Mouse (Mus musculus) liver, postnatal 0 days (tissue): ENCODE results near the gene Il12b. TPM values are rescaled to one million over a fixed set of nuclear protein-coding genes. Genes with fewer than 3 reads are reported as not detected.
A peak's percentile ranks its signal among the peaks of the same experiment; 100 is the strongest.

Experiments used
- ATAC-seq: fragments of 200-750 bp; cut with Nextera tagmentation; 2 replicates; pipeline ENCODE4 v1.8.0; 2017; ENCODE audit warnings: mild to moderate bottlenecking, moderate library complexity
- DNase-seq: peaks from one replicate; pipeline ENCODE4 v3.0.0-alpha.2; 2016
- H3K27ac ChIP-seq: fragments of 300-500 bp; sonication (generic); 2 replicates; pipeline ENCODE4 v1.5.1; 2014; ENCODE audit warnings: antibody characterized with exemption, moderate library complexity, mild to moderate bottlenecking, low read depth
- H3K27me3 ChIP-seq: fragments of 300-500 bp; sonication (generic); 2 replicates; pipeline ENCODE4 v1.6.1; 2014; ENCODE audit warnings: low read length, control low read depth, mixed read lengths; ENCODE audit not compliant: insufficient read depth
- H3K36me3 ChIP-seq: fragments of 300-500 bp; sonication (generic); replicated peaks from 2 replicates; pipeline ENCODE4 v1.6.1; 2014; ENCODE audit warnings: mild to moderate bottlenecking, control low read depth, low read length, moderate library complexity, mixed read lengths; ENCODE audit not compliant: insufficient read depth
- H3K4me1 ChIP-seq: fragments of 300-500 bp; sonication (generic); 2 replicates; pipeline ENCODE4 v1.6.1; 2014; ENCODE audit warnings: antibody characterized with exemption, mild to moderate bottlenecking, control low read depth; ENCODE audit not compliant: insufficient read depth
- H3K4me2 ChIP-seq: fragments of 300-500 bp; sonication (generic); 2 replicates; pipeline ENCODE4 v1.6.1; 2014; ENCODE audit warnings: low read depth, mild to moderate bottlenecking, low read length, moderate library complexity, mixed read lengths
- H3K4me3 ChIP-seq: fragments of 300-500 bp; sonication (generic); 2 replicates; pipeline ENCODE4 v1.5.1; 2014; ENCODE audit warnings: low read depth, low read length
- H3K9ac ChIP-seq: fragments of 300-500 bp; sonication (generic); replicated peaks from 2 replicates; pipeline ENCODE4 v1.6.1; 2014; ENCODE audit warnings: mild to moderate bottlenecking, moderate library complexity
- H3K9me3 ChIP-seq: fragments of 300-500 bp; sonication (generic); 2 replicates; pipeline ENCODE4 v1.6.1; 2016; ENCODE audit warnings: mild to moderate bottlenecking, control low read depth, low read length, mixed read lengths
- CTCF ChIP-seq: sonication (generic); IDR thresholded peaks from 2 replicates; pipeline ENCODE4 v1.5.1; 2016; ENCODE audit warnings: antibody characterized with exemption, low read depth
- EP300 ChIP-seq: IDR thresholded peaks from 2 replicates; pipeline ENCODE4 v1.6.1; 2016; ENCODE audit warnings: antibody characterized with exemption, low read depth, mild to moderate bottlenecking
- WGBS: fragments of 180-500 bp; shearing (Covaris S2); extraction: QIAGEN DNeasy Blood & Tissue Kit; methylation state at CpG from one replicate; pipeline ENCODE4 v1.1.7; 2014; ENCODE audit not compliant: insufficient replicate concordance; 5-methylcytosine and 5-hydroxymethylcytosine counted together
- polyA plus RNA-seq: library from polyadenylated mRNA; unstranded; fragments of >200 nt; fragmentation: Nextera tagmentation; extraction: Ambion mirVana; gene quantifications from 2 replicates; pipeline ENCODE4 v1.2.1, GENCODE M21; 2015

Il12b gene
- polyA plus RNA-seq, 1 experiment from 2014 or later = not detected

GRCm38 (mm10) chr11:44397551-44397950 is 2.3 kb upstream of the Il12b start:
- Histone ChIP-seq H3K27ac (no peak overlapping the region), H3K4me3 (no peak overlapping the region), H3K9ac (no peak overlapping the region), H3K27me3 (no peaks in the 10 kb centered on the region), H3K36me3 (no peaks in the 10 kb centered on the region), H3K4me1 (peaks cover 2% of the 10 kb centered on the region; the same call in 1 of the 2 replicates), H3K9me3 (no peaks in the 10 kb centered on the region), H3K4me2 (no peak overlapping the region)
- no peak for TF ChIP-seq EP300
- ATAC-seq (no peak), DNase-seq (no peak)
- 67% methylated on average over 3 of the region's 3 CpGs for WGBS

GRCm38 (mm10) chr11:44398356-44398755 is 1.5 kb upstream of the Il12b start:
- Histone ChIP-seq H3K4me3 (no peak overlapping the region), H3K27me3 (no peaks in the 10 kb centered on the region), H3K4me2 (no peak overlapping the region), H3K4me1 (peaks cover 2% of the 10 kb centered on the region; the same call in 1 of the 2 replicates), H3K9ac (no peak overlapping the region), H3K36me3 (no peaks in the 10 kb centered on the region), H3K9me3 (no peaks in the 10 kb centered on the region), H3K27ac (no peak overlapping the region)
- no peak for DNase-seq
- WGBS = 79% methylated on average over 6 of the region's 6 CpGs
- TF ChIP-seq EP300 (no peak), CTCF (no peak)
- ATAC-seq = no peak

- no peak overlapping the region for H3K9ac ChIP-seq
- no peak overlapping the region for H3K27ac ChIP-seq
- DNase-seq = peak; percentile 83
- H3K9me3 ChIP-seq = no peaks in the 10 kb centered on the region
- ATAC-seq = peak; percentile 50; the same call in 1 of the 2 replicates
- 3% methylated on average over 20 of the region's 20 CpGs for WGBS
- H3K27me3 ChIP-seq = no peaks in the 10 kb centered on the region
- H3K4me3 ChIP-seq = 0 out of 2 replicates have a peak overlapping the region, but pooled peaks have one; percentile 15
- H3K36me3 ChIP-seq = no peaks in the 10 kb centered on the region
- TF ChIP-seq EP300 (no peak), CTCF (peak; percentile 80)
- peaks cover 2% of the 10 kb centered on the region; the same call in 1 of the 2 replicates for H3K4me1 ChIP-seq
- peak overlapping the region; percentile 60 for H3K4me2 ChIP-seq
Observed at GRCm38 (mm10) chr11:44398782-44399225, 1.1 kb upstream of the Il12b start.

DNA sequence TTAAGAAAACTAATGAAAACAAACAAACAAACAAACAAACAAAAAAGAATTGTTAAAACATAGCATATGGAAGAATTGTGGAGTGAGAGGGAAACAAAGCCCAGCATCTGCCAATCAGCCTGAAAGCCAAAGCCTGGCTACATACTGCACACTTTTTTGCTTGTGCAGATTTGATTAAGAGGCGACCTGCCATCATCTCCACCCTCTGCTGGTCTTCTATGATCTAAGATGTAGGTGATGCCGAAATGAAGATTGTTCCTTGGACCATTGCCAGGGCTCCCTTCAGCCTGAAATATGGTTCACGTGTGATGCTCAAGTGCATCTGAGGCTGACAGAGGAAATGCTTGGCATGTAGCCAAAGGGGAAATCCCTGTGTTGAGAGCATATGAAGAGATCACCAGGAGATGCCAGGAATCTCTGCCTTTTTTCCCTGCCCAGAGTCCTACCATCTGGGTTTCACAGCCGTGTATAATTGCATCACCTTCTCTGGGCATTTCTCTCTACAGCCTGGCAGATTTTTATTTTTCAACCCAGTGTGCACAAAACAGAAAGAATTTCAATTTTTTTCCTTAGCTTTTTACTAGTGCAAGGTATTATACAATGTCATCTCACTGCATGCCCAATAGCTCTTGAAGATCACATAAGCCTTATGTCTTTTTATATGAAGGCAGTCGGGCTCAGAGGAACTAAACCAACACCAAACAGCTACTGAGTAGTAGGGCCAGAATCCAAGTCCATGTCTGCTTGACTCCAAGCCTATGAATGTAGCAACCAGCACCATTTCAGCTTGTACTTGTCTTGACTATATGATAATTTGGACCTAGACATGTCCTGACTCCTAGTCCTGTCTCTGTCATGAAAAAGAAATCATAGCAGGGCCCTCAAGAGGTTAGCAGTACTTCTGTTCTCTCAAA is 2.0 kb downstream of the Il12b start:
- no peak overlapping the region for H3K4me2 ChIP-seq
- WGBS = 63% methylated on average over 5 of the region's 5 CpGs
- H3K27me3 ChIP-seq = no peaks in the 10 kb centered on the region
- H3K4me1 ChIP-seq = peaks cover 2% of the 10 kb centered on the region; the same call in 1 of the 2 replicates
- no peak overlapping the region for H3K4me3 ChIP-seq
- no peak for TF ChIP-seq EP300
- TF ChIP-seq CTCF = no peak
- H3K9me3 ChIP-seq = no peaks in the 10 kb centered on the region
- DNase-seq (no peak), ATAC-seq (no peak)
- H3K9ac ChIP-seq = no peak overlapping the region
- no peak overlapping the region for H3K27ac ChIP-seq
- H3K36me3 ChIP-seq = no peaks in the 10 kb centered on the region

DNA sequence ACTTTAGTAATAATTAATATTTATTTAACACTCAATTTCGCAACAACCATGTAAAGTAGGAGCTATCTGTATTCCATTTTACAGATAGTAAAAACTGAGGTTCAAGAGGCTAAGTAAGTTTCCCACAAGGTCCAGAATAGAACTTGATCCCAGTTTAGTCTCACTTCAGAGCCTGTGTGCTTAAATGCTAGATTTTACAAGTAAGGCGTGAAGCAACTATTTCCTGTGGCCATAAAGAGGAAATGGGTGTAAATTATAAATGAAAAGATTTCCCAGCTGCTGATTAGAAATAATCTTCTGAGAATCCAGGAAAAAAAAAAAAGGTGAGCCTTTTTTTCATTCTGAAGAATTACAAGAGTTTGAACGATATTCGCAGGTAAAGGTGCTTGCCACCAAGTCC is 5.2 kb downstream of the Il12b start:
- ATAC-seq = no peak
- Histone ChIP-seq H3K9me3 (no peaks in the 10 kb centered on the region), H3K4me1 (no peaks in the 10 kb centered on the region), H3K9ac (no peak overlapping the region), H3K36me3 (no peaks in the 10 kb centered on the region), H3K4me2 (no peak overlapping the region), H3K4me3 (no peak overlapping the region), H3K27ac (no peak overlapping the region), H3K27me3 (no peaks in the 10 kb centered on the region)
- DNase-seq = no peak
- TF ChIP-seq EP300 (no peak), CTCF (no peak)
- 68% methylated on average over 4 of the region's 4 CpGs for WGBS

DNA sequence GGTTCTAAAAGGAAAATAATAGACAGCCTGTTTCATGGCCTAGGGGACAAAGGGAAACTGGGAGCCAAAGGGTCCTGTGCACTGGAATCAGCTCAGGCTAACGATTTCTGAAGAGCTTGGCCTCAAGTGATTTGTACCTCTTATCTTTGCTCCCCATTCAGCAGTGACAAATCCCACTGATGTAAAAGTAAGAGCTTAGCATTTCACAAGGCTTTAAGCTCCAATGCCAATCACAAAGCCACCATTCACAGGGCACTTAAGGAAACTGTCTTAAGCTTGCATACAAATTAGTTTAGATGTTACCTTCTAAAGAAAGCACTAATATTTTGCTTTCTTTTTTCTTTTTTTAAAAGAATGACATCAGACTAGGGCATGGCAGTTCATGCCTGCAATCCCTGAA is 6.1 kb downstream of the Il12b start:
- Histone ChIP-seq H3K27me3 (no peaks in the 10 kb centered on the region), H3K9me3 (no peaks in the 10 kb centered on the region), H3K4me3 (no peak overlapping the region), H3K27ac (no peak overlapping the region), H3K9ac (no peak overlapping the region), H3K4me2 (no peak overlapping the region), H3K36me3 (no peaks in the 10 kb centered on the region), H3K4me1 (no peaks in the 10 kb centered on the region)
- TF ChIP-seq CTCF (no peak), EP300 (no peak)
- 41% methylated on average over 1 of the region's 1 CpGs for WGBS
- DNase-seq = no peak
- no peak for ATAC-seq
